Mouse (Mus musculus) pancreas, adult 10 weeks (tissue): ENCODE measurements around the gene Gm6482. TPM values are rescaled to one million over a fixed set of nuclear protein-coding genes. Genes with fewer than 3 reads are reported as not detected.

Experiments
- polyA plus RNA-seq: library from polyadenylated mRNA; stranded (reverse); fragments of 350-450 nt; fragmentation: Illumina TruSeq; extraction: RNeasy Lipid Tissue Mini Kit (QIAGEN cat#74804); gene quantifications from one replicate; pipeline ENCODE4 v1.2.3, GENCODE M21; 2015; ENCODE audit warnings: low read depth, low replicate concordance; ENCODE audit not compliant: insufficient read depth

Gm6482 gene
- not detected for polyA plus RNA-seq

GRCm38 (mm10) chr14:41408181-41408580, at the start of gene Gm6482:
Gene Gm6482, minus strand, starts transcription at chr14:41408281.

GRCm38 (mm10) chr14:41453418-41453817, 45.3 kb upstream of the Gm6482 start, which contains the start of gene Gm7954:
Gene Gm7954, minus strand, starts transcription at chr14:41453518.

GRCm38 (mm10) chr14:41386279-41386678, 21.8 kb downstream of the Gm6482 start, which contains the start of gene Gm7945:
Gene Gm7945, minus strand, starts transcription at chr14:41386379.

Other genes with a start within 250 kb of the Gm6482 start
- gene Sftpd, start 223.1 kb downstream of the Gm6482 start, polyA plus RNA-seq = 1.3 TPM
- gene Gm2832, start 129.5 kb downstream of the Gm6482 start, polyA plus RNA-seq = not detected
- gene Gm5798, start 59.7 kb downstream of the Gm6482 start, polyA plus RNA-seq = not detected
- not detected for gene Gm7945, start 21.9 kb downstream of the Gm6482 start, polyA plus RNA-seq
- not detected for gene Gm7954, start 45.2 kb upstream of the Gm6482 start, polyA plus RNA-seq
- not detected for gene Gm3486, start 81.2 kb upstream of the Gm6482 start, polyA plus RNA-seq
- gene Gm7970, start 147.3 kb upstream of the Gm6482 start, polyA plus RNA-seq = not detected
- not detected for gene 1700049E17Rik2, start 164.9 kb upstream of the Gm6482 start, polyA plus RNA-seq
- gene Gm3072, start 216.3 kb upstream of the Gm6482 start, polyA plus RNA-seq = not detected
- gene Gm3676, start 238.2 kb upstream of the Gm6482 start, polyA plus RNA-seq = not detected